Mouse (Mus musculus) small intestine, adult 2 months (tissue): ENCODE measurements around the gene Sytl3. TPM values are rescaled to one million over a fixed set of nuclear protein-coding genes. Genes with fewer than 3 reads are reported as not detected.

ENCODE experiments used
- H3K27ac ChIP-seq: fragments of 200-500 bp; 2 replicates; pipeline ENCODE4 v1.5.1; 2012; ENCODE audit warnings: low read depth, low read length, control low read depth, inconsistent platforms; ENCODE audit not compliant: insufficient read depth
- H3K27me3 ChIP-seq: fragments of 200-500 bp; 2 replicates; pipeline ENCODE4 v1.6.1; 2012; ENCODE audit warnings: mild to moderate bottlenecking, moderate library complexity, low read length, inconsistent platforms; ENCODE audit not compliant: control insufficient read depth, insufficient read depth
- H3K36me3 ChIP-seq: fragments of 200-500 bp; 2 replicates; pipeline ENCODE4 v1.6.1; 2012; ENCODE audit warnings: mild to moderate bottlenecking, low read length, control low read depth, inconsistent platforms; ENCODE audit not compliant: control insufficient read depth, insufficient read depth
- H3K4me1 ChIP-seq: fragments of 200-500 bp; 2 replicates; pipeline ENCODE4 v1.6.1; 2012; ENCODE audit warnings: low read length, inconsistent platforms, mixed read lengths; ENCODE audit not compliant: control insufficient read depth, insufficient read depth, insufficient read length
- H3K4me3 ChIP-seq: fragments of 200-500 bp; 2 replicates; pipeline ENCODE4 v1.5.1; 2012; ENCODE audit warnings: low read depth, mild to moderate bottlenecking, control low read depth, inconsistent platforms, low read length, moderate library complexity
- CTCF ChIP-seq: fragments of 200-500 bp; IDR thresholded peaks from 2 replicates; pipeline ENCODE4 v1.5.1; 2012; ENCODE audit warnings: low read depth, mild to moderate bottlenecking, control low read depth, inconsistent platforms, low read length, moderate library complexity, mixed read lengths; ENCODE audit not compliant: insufficient replicate concordance, insufficient read length; ENCODE audit errors: extremely low read depth
- POLR2A ChIP-seq: fragments of 200-500 bp; IDR thresholded peaks from 2 replicates; pipeline ENCODE4 v1.6.1; 2012; ENCODE audit warnings: low read depth, mild to moderate bottlenecking, control low read depth, inconsistent platforms, low read length, moderate library complexity
- WGBS: fragments of 180-500 bp; shearing (Covaris S2); methylation state at CpG from one replicate; pipeline ENCODE4 v1.1.7; 2018; 5-methylcytosine and 5-hydroxymethylcytosine counted together
- polyA plus RNA-seq: library from polyadenylated mRNA; depleted of rRNA; stranded (reverse); fragments of >200 nt; gene quantifications from 2 replicates; pipeline ENCODE4 v1.2.3, GENCODE M21; 2012

Gene Sytl3
- polyA plus RNA-seq, 1 experiment = 6.4 TPM

- Histone ChIP-seq H3K27ac (peak overlapping the region; percentile 67), H3K4me1 (peaks cover 30% of the 10 kb centered on the region), H3K36me3 (peaks cover 75% of the 10 kb centered on the region), H3K4me3 (no peak overlapping the region; the same call in 1 of the 2 replicates), H3K27me3 (no peaks in the 10 kb centered on the region)
- TF ChIP-seq POLR2A = 0 out of 2 replicates have a peak, but pooled peaks have one; percentile 19
- no peak for TF ChIP-seq CTCF
- WGBS = 64% methylated on average over 16 of the region's 16 CpGs
These were observed 99.0 kb downstream of the Sytl3 start for GRCm38 (mm10) chr17:6757902-6758301.

GRCm38 (mm10) chr17:6758845-6759244, 100.0 kb downstream of the Sytl3 start:
- Histone ChIP-seq H3K4me3 (no peak overlapping the region), H3K4me1 (peaks cover 33% of the 10 kb centered on the region), H3K27me3 (no peaks in the 10 kb centered on the region), H3K27ac (no peak overlapping the region), H3K36me3 (peaks cover 66% of the 10 kb centered on the region)
- WGBS = 89% methylated on average over 8 of the region's 8 CpGs
- TF ChIP-seq POLR2A (no peak), CTCF (no peak)

- Histone ChIP-seq H3K27ac (no peak overlapping the region), H3K36me3 (peaks cover 60% of the 10 kb centered on the region), H3K27me3 (no peaks in the 10 kb centered on the region), H3K4me1 (peaks cover 37% of the 10 kb centered on the region), H3K4me3 (no peak overlapping the region)
- TF ChIP-seq POLR2A = no peak
- TF ChIP-seq CTCF = no peak
- 78% methylated on average over 9 of the region's 9 CpGs for WGBS
These were observed 100.9 kb downstream of the Sytl3 start for GRCm38 (mm10) chr17:6759717-6760292.

- H3K4me3 ChIP-seq = no peak overlapping the region
- H3K27ac ChIP-seq = no peak overlapping the region
- no peak for TF ChIP-seq CTCF
- TF ChIP-seq POLR2A = no peak
- peaks cover 34% of the 10 kb centered on the region for H3K36me3 ChIP-seq
- peaks cover 37% of the 10 kb centered on the region for H3K4me1 ChIP-seq
- H3K27me3 ChIP-seq = no peaks in the 10 kb centered on the region
- 58% methylated on average over 7 of the region's 7 CpGs for WGBS
These were observed 104.8 kb downstream of the Sytl3 start for GRCm38 (mm10) chr17:6763513-6764226.

- Histone ChIP-seq H3K27me3 (no peaks in the 10 kb centered on the region), H3K36me3 (peaks cover 31% of the 10 kb centered on the region), H3K4me1 (peaks cover 39% of the 10 kb centered on the region), H3K4me3 (no peak overlapping the region), H3K27ac (no peak overlapping the region)
- no peak for TF ChIP-seq POLR2A
- TF ChIP-seq CTCF = no peak
- 63% methylated on average over 7 of the region's 7 CpGs for WGBS
These were observed 105.3 kb downstream of the Sytl3 start for GRCm38 (mm10) chr17:6764227-6764593.

- peaks cover 27% of the 10 kb centered on the region for H3K36me3 ChIP-seq
- no peaks in the 10 kb centered on the region for H3K27me3 ChIP-seq
- H3K27ac ChIP-seq = no peak overlapping the region
- no peak overlapping the region for H3K4me3 ChIP-seq
- peaks cover 44% of the 10 kb centered on the region for H3K4me1 ChIP-seq
- WGBS = 97% methylated on average over 4 of the region's 4 CpGs
- TF ChIP-seq CTCF (no peak), POLR2A (no peak)
These were observed 105.8 kb downstream of the Sytl3 start for GRCm38 (mm10) chr17:6764730-6765129.

- Histone ChIP-seq H3K4me3 (no peak overlapping the region), H3K27ac (no peak overlapping the region), H3K27me3 (no peaks in the 10 kb centered on the region), H3K4me1 (peaks cover 44% of the 10 kb centered on the region), H3K36me3 (peaks cover 25% of the 10 kb centered on the region)
- TF ChIP-seq POLR2A (no peak), CTCF (no peak)
- WGBS = 68% methylated on average over 2 of the region's 2 CpGs
These were observed 107.0 kb downstream of the Sytl3 start for GRCm38 (mm10) chr17:6765886-6766285.
